Mouse (Mus musculus) 3134 (cell line): ENCODE measurements around the gene Akap7.
A peak's percentile ranks its signal among the peaks of the same experiment; 100 is the strongest.
"Not testable (repeated sequence)": the region's sequence is repeated elsewhere in the genome, so short reads cannot be mapped to it uniquely, and the experiment has no call there.

Source experiments
- DNase-seq: peaks from one replicate; pipeline ENCODE4 v3.0.0-alpha.2; 2011; ENCODE audit warnings: low spot score; ENCODE audit not compliant: insufficient read length; ENCODE audit errors: extremely low read depth

Gene Akap7

DNA sequence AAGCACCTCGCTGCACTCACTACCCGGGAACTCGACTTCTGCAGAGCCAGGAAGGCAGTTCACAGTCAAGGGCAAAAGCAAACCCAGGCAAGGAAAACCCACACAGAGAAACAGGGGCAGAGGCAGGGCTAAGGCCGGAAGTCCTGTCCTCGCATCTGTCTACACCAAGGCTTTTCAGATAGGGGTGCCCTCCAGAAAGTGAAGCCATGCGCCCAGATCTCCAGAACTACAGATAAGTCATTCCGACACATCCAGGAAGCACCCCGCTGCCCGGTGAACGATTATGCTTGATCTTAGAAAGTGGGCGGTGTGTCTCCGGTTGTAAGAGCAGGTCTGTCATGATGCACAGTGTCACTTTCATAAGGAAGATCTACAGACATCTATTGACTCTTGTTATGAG is 109.1 kb downstream of the Akap7 start:
- no peak for DNase-seq

DNA sequence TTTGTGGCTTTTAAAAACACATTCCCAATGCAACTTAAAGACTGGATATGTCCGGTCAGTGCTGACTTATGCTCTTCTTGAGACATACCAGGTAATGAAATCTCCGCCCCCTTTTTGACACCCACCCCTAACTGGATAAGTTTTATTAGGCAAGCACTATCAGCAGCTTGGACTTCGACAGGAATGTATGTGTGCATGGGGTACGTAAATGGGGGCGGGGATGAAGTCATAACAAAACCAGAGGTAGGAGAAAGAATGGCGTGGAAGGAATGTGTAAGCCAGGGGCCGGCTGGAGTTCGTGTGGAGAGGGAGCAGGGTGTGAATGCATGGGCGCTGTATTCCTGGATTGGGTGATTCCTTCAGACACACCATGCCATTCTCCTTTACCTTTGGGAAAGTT is 109.6 kb downstream of the Akap7 start:
- DNase-seq: no peak

DNA sequence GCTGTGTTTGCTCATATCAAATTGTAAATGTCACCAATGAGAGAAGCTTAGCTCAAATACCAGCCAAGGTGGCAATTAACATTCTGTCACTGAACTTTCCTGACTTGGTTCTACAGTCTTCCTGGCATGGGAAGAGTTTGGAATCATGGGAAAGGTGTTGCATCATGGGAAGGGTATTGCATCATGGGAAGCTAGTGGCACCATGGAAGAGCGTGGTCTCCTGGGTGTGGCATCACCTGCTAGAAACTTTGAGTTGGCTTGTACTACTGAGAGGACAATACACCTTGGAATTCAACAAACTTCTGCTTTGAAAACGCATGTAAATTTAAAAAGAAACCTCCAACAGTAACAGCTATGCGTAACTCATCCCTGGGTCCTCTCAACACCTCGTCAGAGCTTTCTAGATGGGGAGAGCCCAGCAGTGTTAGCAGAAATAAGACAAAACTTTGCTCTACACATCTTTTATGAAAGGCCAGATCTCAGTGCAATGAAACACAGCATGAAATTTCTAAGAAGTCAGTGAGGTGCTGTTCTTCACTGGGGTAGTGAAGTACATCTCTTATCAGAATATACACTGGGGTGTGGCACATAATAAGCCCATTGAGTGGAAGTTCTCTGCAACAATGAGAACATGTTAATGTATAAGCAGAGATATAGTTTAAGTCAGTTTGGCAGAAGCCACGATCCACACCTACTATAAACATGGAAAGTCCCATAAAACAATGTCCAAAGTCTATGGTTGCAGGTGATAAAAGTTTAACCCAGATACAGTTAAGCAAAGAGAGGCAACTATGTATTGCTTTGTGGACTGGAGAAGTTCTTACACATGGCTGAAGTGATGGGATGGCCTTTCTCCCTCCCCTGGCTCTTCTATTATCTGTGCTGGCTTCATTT is 115.2 kb downstream of the Akap7 start:
- no peak for DNase-seq

DNA sequence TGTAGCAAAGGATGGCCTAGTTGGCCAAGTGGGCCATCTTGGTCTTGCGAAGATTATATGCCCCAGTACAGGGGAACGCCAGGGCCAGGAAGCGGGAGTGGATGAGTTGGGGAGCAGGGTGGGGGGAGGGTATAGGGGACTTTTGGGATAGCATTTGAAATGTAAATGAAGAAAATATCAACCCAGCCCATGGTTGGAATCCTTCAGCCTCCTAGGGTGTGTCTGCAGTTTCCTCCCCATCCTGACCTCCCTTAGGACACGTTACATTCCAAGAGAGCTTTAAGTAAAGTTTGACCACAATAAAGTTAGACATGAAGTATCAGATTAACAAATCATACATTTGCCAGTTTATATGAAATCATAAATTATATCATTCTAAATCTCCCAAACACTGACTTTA is 116.5 kb downstream of the Akap7 start:
- DNase-seq: no peak

DNA sequence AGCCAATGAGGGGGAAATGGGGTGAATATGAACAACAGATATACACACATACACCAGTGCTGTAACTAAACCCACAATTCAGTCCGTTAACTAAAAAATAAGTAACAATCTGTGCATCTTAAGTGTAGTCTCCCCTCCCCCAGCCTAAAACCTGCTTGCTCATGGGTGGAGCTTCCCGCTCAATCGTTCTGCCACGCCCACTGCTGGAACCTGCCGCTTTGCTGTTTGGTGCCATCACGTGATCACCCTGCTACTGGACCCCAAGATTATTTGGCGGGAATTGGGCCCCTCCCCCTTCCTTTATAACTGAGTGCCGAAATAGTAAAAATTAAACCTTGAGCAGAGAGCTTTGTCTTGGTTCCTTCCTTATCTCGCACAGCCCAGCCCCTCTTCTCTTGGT is 121.4 kb downstream of the Akap7 start:
- not testable (repeated sequence) for DNase-seq

DNA sequence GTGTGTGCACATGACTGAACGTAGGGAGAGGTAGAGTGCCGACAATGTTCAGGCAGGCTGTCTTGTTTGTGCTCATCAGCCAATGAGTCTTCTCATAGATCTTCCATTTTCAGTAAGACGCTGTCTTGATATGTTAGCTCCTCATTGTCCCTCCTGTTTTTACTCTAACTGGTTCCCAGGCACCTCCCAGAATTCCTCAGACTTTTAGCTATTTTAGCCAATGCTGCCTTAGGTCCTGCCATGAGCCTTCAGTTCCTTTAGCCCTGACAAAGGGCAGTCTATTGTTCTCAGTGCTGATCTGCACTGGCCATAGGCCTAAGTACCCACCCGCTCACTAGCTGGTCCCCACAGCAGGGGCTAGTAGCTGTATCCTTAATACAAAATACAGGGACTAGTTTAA is 122.0 kb downstream of the Akap7 start:
- no peak for DNase-seq

DNA sequence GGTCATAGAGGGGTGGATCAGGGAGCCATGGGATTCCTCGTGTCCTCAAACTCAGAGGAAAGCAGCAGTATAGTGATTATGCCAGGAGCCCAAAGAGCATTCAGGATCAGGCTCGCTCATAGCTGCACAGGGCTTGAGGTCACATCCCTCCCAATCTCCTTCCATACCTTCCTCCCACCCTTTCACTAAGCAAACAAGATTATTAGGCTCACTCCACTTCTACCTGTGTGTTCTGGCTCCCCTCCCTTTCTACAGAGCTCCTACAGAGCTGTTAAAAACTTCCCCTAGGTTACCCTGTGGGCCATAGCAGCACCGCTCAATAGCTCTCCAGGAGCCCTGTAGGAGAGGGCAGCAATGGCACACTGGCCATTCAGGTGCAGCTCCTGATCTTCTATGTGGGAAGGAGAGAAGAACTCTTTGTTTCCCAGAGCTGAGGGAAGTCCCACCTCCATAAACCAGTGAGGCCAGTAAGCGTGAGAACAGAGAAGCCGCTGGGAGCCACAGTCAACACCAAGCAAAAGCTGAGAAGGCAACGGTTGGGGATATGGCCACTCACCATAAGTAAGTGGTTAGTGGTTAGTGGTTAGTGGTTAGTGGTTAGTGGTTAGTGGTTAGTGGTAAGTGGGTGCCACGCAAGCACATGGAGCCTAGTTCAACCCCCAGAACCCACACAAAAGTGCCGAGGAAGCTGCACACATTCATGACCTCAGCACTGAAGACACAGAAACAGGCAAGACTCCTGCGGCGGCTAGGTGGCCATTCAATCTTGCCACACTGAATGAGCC is 122.7 kb downstream of the Akap7 start:
- DNase-seq: peak; percentile 6

DNA sequence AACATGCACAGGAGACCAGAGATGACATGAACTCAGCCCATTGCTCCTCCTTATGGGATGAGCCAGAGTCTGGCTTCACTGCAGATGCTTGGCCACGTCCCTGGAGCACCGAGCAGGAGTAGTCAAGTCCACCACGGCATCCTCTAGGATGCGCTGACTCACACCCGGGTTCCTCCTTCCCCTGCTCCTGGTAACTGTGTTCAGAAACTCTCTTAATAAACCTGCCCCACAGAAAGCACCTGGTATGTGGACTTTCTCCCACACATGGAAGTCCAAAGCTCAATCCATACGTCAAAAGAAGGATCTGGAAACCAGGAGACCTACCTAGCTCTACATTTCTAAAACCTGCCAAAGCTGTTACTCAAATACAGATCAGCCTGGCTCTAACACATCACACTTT is 124.4 kb downstream of the Akap7 start:
- no peak for DNase-seq

DNA sequence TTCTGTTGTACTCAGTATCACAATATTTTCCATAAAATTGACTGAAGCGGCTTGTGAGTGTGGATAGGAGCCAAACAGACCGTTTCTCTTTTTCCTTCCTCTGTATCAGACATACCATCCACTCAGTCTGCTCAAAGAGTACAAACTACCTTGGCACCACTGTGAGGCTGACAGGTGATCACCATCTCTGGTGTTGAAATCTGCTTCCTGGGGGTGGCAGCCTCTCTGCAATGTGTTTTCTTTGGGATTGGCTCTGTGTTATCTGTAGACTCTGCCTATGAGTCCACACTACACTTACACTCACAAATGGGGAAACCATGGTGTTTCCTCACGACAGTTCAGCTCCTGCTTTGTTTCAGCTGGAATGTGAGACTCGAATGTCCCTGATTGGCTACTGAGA is 128.6 kb downstream of the Akap7 start:
- DNase-seq: no peak

DNA sequence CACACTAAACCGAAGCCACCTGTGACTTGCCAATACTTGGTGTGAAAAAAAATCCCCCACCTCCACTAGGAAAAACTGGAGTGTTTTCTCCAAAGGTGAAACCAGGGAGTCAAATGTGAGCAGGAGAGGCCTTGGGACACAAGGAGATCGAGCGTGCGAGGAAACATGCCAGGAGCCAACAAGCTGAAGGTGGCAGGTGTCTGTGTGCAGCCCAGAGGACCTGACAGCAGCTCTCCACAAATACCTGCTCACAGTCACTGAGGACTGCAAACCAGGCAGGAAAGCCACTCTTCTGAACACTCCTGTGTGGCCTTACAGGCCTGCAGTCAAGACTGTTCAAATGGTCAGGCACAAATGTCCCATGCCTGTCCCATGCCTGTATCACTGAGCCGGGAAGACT is 130.4 kb downstream of the Akap7 start:
- no peak for DNase-seq

DNA sequence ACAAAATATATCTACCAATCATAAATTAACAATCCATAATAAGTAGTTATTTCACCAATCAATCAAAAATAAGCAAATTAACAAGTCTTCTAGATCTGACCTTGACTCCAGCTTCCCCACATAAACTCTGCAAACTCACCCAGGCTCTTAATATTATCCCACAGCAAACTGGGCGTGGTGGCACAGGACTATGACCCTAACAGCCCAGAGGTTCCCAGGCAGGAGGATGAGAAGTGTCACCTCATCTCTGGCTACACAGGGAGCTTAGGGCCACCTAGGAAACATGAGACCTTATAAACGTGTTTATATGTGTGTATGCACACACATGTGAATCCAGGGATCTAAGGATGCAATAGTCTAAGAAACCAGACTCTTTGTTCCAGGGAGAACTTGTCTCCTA is 132.8 kb downstream of the Akap7 start:
- no peak for DNase-seq

DNA sequence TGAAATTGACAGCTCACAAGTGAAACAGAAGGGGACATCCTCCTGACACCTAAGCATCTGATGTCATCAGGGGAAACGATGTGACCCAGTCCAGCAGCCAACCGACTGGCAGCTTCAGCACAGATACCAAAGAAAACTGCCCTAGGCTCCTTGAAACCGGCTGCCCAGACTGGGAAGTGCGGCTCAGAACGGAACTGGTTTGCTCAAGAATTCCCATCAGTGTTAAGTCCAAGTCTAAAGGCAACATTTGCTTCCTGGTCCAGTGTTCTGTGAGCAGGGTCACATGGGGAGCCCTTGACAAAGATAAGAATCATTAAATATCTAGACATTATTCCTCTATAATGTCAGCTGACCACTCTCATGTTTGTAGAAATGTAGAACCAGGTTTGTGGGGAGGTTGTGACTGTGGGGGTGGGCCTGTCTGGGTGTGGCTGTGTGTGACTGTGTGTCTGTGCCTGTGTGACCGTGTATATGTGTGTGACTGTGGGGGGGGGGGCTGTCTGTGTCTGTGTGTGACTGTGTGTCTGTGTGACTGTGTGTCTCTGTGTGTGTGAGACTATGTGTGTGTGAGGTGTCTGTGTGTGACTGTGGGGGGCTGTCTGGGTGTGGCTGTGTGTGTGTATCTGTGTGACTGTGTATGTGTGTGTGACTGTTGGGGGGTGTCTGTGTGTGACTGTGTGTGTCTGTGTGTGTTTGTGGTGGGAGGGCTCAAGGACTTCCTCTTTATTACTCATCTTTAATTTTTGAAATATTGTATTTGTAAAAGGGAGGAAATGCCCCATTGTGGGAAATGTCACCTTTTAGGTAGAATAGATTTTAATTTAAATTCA is 140.1 kb downstream of the Akap7 start:
- DNase-seq: no peak

DNA sequence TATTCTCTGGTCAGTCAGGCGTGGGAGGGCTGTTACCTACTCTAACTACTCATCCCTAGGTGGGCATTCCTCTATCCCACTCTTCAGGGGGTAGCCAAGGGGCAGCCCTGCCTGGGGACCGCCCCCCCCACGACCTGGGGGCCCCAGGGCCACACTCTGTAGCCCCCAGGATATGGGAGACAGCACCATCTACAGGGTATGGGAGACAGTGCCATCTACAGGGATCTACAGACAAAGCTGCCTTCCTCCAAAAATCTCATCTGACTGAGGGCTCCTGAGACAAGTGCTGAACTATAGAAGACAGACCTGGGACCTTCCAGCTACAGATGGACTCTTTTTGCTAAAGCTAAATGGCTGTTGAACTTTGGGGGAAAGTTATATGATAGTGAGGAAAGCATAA is 144.2 kb downstream of the Akap7 start:
- not testable (repeated sequence) for DNase-seq

DNA sequence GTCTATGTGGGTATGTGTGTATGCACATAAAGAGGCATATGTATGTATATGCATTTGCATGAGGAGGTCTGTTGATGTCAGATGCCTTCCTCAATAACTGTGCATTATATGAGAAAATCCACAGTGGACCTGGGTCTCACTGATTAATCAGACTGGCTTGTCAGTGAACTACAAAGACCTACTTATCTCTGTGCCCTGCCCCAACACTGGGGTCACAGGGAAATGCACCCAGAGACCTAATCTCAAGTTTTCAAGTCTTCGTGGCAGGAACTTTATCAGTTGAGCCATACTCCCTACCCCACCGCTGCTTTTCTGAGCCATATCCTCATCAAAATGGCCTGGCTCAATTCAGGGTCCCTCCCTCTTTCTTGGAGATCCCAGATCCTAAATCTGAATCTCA is 146.0 kb downstream of the Akap7 start:
- no peak for DNase-seq

DNA sequence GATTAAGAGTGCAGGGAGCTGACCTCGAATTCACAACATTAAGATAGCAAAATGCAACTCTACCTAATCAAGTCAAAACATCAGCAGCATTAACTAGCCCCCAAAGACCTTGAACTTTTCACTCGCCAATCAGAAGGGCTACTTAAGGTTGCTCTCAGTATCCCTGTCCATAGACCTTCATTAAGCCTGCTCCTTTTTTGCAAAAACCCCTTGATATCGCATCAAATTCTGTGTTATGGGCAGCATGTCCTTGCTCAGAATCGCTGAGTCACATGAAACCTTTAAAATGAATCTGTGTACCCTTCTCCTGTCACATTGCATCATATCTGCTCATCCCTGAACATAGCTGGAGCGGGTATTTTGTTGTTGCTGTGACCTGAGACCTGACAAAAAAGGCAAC is 149.0 kb downstream of the Akap7 start:
- no peak for DNase-seq

DNA sequence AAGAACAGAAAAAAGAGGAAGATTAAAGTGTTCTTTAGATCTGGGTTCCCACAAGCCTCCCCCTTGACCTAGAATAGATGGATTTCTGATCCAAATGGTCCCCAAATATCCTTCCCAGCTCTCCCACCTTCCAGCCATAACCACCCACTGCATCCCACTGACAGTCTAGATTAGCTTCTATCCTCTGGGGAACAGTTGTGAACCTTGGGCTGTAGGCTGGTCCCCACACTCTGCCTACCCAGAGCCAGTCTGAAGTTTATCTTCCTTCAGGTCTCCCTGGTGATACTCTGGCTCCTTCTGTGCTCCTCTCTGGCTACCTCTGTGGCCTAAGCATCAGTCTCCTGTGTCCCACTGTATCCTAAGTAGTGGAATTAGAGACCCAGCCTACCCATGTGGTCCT is 150.3 kb downstream of the Akap7 start:
- DNase-seq: no peak

DNA sequence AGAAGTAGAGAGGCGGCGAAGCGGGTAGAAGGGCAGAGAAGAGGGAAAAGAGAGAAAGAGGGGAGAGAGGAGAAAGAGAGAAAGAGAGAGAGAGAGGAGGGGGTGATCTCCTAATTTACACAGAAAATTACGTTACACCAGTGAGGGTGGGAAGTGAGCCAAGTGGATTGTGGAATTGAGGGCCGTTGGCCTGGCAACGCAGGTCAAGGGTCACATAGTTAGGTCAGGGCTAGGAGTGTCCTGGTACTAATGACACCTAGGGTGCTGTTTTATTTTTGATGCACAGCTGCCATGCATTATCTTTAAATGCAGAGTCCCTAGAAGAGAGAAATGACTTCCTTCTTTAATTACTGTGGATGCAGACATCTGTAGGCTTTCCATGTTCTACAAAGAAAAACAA is 153.4 kb downstream of the Akap7 start:
- DNase-seq: no peak

DNA sequence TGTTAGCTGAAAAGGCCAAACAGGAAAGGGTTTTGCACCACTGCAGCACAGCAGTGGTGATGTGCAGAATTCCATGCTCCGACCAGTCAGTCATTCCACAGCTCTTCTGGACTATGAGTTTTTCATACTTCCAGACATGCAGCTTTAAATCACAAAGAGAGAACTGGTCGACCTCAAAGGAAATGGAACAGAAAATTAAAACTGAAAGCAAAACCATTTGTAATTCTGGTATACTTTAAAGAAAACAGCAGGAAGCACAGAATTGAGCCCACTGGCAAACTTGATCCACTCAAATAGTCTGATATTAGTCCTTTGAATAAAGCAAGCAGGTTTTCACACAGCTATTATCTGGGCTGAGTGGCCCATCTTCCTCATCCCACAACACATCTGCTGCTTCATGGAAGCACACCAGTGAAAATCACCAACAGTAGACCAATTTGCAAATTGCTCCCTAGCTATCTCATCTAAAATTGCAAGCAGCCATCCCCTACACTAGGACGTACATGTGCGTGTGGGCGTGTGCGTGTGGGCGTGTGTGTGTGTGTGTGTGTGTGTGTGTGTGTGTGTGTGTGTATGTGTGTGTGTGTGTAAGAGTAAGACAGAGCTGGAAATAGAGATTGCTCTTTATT is 156.4 kb downstream of the Akap7 start:
- no peak for DNase-seq

DNA sequence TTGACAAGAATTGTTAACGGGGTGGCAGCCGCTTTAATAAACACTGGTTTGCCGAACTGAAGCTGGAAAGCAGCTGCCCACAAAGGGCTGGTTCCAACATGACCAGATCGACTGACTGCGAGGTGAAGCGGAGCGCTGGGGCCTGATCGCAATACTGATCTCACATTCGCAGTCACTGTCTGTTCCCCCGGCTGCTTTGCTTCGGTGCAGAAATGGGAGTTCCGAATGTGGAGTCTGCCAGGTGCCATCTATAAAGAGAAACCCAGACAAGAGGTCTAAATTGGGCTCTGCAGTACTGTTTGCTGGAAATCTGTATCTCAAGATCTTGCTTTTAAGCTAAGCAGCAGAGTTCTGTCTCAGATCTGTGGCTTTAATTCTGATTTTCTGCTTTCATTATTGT is 161.8 kb downstream of the Akap7 start:
- DNase-seq: no peak
